Mouse (Mus musculus) megakaryocyte, embryonic 14.5 days (primary cell): ENCODE data around the gene Usf3.

ENCODE experiments used
- FLI1 ChIP-seq: IDR thresholded peaks from 2 replicates; pipeline ENCODE4 v1.6.1; 2012; ENCODE audit warnings: low read length, inconsistent platforms, mixed read lengths
- GATA1 ChIP-seq: IDR thresholded peaks from 3 replicates; pipeline ENCODE4 v1.6.1; 2012; ENCODE audit warnings: mixed read lengths, low read length, inconsistent platforms, borderline replicate concordance

DNA sequence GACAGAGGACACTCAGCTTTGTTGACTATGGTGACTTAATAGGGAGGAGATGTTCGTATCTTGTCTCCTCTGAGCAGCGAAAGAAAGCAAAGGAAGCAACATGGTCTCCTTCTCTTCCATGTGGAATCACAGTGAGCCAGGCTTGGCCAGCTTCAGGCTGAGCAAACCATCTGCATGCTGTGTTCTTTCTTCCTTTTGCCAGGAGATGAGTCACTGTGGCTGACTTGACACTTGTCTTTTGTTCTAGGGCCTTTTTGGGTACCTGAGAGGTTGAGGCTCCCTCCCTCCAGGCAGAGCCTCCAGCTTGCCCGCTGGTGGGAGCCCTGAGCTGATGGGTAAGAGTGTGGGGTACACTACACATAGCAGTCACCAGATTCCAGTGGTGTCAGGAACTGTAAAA lies 64.8 kb downstream of the Usf3 start:
- TF ChIP-seq FLI1 (no peak), GATA1 (no peak)
